Mouse (Mus musculus) c-Kit-negative CD71-positive TER-119-positive erythroid progenitor cells, embryonic 14.5 days (primary cell): ENCODE results near the gene Ntm.

ENCODE experiments used
- DNase-seq: peaks from one replicate; pipeline ENCODE4 v3.0.0-alpha.2; 2013; ENCODE audit warnings: low read depth, low spot score

The Ntm gene

DNA sequence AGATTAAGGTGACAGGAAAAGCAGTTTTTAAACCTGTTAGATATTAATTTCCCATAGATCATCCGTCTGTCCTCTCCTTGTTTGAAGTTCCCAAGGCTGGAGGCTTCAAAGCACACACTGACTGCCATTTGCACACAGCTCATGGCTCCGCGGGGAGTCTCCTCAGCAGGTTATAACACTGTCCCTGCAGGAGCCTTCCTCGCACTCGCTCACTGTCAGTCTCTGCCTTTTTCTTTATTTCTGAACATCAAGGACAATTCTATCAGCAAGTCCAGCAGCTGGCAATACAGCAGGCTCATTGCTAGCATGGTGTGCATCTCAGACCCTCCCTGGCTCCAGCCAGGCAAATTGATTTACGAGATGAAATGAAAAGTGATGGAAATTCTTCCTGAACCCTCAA, 485.7 kb downstream of the Ntm start:
- no peak for DNase-seq

DNA sequence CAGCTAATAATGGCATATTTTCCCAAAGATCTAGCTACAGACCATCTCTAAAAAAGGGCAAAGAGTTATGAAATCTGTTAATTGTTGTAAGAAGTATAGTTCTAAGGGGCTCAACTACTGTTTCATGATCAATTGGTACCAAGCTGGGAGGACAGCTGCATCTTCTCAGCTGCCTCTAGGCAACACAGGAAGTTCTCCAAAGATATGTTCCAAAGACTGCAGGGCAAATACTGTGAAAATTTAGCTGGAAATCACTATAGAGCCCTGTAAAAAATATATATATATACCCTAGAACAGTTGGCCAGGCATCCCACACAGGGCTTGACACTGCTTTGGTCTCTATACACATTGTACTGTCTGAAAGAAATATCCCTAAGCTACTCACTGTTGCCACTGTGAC, 489.5 kb downstream of the Ntm start:
- no peak for DNase-seq

DNA sequence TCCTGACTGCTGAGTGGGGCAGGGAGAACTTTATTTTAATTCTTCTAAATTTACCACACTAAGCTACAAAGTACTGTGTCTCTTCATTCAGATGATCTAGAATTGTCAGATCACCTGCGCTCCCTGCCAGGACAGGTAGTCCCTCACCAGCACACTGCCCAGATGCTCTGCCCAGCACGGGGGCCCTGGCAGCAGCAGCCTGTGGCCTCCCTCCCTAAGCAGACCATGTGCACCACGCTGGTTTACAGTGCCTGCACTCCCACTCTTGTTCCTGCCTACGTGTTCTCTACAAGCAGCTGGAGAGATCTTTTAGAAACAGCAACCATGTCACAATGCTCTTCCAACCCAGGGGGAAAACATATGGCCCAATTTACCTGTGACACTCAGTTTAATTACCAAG, 490.7 kb downstream of the Ntm start:
- DNase-seq = no peak

DNA sequence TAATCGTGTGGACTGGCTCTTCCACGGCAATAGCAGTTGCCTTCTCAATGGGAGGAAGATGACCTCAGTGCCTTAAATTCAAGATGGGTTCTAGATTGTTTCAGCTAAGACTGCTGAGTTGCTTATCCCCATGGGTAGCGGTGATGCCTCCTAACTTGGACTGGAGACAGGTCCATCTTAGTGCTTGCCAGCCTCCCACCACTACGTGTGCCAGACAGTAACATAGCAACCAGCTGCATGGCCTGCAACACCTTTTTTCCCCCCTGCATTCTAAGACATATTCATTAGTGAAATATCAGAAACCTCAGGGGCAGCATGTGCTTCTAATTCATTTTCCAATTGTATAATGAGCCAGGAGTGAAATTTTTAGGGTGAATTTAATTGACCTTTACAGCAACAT, 498.2 kb downstream of the Ntm start:
- no peak for DNase-seq

DNA sequence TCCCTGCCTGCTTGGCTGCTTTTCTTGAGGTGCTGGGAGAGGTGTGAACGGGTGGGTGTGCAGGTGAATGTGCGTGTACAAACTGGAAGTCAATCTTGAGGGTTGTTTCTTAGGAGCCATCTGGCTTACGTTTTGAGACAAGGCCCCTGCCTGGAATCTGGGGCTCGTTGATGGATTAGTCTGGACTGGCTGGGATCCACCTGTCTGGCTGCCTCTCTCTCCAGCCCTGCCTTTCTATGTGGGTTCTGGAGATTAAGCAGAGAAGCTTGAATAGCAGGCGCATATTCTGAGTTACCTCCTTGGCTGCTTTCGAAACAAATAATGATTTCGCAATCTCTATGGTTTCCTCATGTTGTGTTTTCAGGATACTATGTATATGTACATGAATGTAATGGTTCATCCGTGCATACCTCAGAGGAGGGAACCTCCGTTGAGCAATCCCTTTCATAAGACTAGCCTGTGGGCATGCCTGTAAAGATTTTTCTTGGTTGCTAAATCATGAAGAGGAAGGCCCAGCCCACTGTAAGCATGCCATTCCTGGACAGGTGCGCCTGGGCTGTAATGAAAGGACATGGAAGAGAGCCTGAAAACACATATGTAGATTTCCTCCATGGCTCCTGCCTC, 499.9 kb downstream of the Ntm start:
- no peak for DNase-seq

DNA sequence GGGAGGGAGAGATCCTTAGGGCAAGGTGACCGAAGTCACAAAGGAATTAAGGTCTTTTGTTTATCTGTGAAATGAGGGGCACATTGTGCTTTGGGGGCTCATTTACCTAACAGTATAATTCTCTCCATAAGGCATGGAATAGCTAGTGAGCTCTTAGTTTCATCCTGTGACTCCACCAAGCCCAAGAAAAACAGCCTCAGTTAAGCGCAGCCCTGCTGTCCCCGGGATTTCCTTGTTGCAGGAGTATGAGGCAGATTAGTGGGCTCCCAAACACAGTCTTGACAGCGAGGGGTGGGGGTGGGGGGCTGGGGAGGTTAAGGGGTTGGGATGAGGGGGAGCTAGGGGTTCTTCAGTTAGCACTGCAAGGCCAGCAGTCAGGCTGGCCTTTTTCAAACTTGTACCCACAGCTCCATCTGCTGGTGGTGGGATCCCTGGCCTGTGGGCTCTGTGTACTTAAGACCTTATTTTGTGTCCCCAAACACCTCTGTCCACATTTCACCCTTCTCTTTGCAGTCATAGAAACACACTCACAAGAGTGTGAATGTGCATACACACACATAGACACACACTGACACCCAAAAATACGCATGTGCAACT, 504.9 kb downstream of the Ntm start:
- DNase-seq = no peak

DNA sequence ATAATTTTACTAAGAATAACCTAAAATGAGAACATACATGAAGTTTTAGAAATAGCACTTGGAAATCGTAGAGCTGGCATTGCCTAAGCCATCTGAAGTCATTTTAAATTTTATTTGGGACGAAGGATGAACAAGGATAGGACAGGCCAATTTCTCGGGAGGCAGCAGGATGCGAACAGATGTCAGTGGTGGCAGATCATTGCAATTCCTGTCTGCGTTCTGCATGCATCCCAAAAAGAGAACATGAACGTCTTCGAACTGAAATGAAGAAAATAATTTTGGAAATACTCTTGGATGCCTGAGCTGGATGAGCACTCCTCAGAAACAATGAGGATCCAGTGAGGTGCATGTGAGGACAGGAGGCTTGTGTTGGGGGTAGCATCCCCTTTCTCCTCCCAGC, 506.9 kb downstream of the Ntm start:
- no peak for DNase-seq

DNA sequence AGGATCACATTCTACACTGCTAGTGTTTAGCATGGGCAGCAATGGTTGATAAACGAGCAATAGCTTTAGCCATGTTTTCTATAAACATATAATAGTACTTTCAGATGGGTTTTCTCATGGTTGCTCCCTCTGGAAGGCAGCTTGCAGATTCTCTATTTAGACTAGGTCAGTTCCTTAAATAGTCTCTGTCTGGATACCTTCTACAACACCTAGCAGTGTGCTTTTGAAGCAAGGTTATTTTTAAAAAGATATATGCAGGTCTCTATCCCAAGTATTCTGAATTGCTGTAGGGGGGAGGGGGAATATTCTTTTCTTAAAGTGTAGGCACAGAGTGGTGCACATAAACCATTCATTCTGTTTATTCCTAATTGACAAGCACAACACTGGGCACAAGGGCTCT, 511.7 kb downstream of the Ntm start:
- no peak for DNase-seq

DNA sequence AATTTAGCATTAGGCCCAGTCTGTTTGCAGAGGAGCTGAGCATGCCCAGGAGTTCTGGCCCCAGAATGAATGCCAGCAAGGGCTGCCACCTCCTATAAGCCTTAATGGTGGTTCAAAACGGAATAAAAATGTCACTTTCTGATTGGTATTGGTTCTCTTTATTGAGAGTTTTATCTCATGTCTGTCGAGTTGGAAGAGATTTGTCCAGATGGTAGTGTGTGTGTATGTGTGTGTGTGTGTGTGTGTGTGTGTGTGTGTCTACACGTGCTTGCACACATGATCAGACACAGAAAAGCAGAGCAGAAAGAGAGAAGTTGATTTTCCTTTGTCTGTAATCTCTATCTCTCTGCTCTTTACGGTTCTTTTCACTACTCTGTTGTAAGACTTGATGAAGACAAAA, 518.9 kb downstream of the Ntm start:
- DNase-seq = no peak

DNA sequence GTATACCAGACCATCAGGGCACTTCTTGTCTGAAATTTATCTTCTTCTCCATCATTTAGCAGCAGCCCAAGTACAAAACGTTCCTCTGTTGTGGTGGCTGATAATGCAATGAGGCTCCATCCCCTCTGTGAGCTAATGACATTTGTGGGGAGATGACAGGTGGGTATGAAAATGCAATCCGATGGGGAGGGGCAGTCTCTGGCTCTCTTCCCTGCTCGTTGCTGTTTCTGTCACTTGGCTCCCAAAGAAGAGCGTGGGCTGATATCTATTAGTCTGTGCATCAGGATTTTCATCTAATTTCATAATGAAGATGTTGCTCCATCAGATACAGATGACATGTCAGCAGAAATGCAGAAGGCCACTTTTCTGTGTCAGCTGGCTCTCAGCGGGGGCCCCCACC, 523.5 kb downstream of the Ntm start:
- DNase-seq = no peak

DNA sequence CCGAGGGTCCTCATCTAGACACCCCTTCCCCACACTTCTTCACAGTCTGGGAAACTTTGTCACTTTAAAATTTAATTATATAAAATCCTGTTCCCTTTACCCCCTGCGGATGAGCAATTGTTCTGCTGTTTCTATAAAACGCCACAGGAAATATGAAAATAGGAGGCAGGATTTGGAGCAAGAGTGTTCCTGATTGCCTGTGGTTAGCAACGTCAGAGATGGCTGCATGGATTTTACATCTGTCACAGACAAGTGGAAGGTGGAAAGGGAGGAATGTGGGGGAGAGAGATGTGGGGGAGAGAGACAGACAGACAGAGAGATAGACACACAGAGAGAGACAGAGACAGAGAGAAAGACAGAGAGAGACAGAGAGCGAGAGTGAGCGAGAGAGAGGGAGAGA, 528.3 kb downstream of the Ntm start:
- DNase-seq = no peak

DNA sequence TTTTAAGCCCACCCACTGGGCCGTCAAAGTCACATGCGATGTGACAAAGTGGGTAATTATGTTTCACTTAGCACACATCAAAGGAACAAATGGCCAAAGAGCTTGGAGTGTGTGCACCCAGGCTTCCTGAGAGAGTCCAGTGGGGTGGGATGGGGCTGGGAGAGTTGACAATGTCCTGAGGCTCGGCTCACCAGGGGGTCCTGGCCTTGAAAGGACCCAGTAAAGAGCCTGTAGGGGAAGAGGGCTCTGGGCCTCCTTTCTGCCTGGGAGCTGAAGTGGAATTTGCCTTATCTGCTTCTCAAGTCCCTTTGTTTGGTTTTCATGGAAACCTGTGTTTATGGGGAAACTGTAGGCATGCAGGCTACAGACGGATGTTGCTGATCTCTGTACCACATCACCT, 529.0 kb downstream of the Ntm start:
- DNase-seq = no peak

DNA sequence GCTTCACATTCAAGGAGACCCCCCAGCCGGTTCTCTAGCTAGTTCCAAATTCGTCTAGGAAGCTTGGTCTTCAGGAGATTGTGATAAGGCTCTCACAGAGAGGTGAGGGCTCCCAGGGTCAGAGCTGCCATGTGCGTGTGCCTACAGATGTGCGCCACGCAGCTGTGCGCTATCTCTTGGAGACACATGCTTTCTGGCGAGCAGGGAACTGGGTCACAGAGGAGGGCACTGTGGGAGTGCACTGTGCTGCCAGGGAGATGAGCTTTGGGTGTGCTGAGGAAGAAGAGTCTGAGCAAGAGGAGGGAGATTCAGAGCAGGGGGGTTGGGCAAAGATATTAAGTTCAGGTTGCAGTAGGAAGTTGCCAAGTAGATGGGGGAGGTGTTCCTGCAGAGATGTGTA, 529.8 kb downstream of the Ntm start:
- no peak for DNase-seq

DNA sequence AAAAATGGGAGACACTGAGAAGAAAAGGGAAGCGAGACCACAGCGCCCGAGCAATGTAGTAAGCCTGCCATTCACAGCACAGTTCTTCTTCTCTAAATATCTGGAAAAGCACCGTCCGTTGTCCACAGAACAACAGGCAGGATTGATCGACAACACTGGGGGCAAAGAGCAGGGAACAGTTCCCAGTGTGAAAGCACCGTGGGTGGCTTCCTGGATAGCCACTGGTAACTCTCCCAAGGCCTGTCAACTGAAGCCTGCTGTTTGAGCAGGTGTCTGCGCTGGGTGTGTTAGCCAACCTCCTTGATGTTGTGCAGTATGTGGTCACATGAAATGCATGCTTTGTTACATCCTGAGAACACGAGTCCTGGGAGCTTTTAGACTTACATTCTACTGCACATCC, 531.4 kb downstream of the Ntm start:
- DNase-seq = no peak

DNA sequence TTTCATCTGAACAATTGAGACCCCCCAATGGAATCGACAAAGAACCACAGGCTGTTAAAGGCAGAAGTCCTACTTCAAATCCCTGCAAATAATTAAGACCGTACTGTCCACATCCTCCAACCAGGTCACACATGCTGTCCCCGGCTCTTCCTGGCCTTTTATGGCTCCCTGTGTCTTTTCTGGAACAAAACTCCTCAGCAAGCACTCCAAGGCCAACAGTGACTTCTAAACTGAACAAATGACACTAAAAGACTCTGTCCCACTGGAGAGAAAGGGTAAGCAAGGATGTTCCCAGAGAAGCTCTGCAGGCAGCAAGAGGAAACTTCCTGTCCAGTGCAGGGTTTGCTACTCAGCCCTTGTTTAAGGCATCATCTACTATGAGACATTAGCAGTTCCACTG, 532.8 kb downstream of the Ntm start:
- no peak for DNase-seq

DNA sequence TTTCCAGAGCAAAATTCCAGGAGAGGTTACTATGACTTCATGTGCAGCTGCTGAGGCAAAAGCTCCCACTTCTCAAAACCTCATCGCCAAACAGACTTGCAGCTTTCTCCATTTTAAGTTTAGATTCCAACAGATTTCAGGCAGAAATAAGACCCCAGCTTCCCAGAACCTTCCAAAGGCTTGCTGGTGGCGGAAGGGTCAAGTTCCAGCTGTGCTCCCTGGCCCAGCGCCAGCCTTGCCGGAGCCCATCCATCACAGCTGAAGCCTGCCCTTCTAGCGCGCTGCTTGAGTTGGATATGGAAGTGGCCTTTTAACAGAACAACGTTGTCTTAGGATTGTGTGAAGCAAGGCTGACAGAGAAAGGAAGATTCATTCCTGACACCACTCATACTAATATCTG, 534.6 kb downstream of the Ntm start:
- DNase-seq = no peak

DNA sequence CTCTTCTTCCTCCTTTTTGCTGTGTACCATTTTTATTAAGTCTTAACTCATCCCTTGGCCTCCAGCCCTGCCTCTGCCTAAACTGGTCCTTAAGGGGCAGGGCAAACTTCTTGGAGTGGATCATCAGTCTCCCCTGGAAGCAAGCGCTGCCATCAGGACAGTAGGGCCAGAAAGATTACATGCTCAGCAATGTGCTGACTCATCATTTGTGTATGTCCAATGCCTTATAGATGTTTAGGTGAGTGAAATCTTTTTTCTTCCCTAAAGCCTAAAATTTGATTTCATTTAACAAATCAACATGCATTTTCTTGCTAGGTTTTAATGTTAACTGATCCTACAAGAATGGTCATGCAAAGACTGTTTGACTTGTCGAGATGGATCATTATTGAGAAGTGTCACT, 536.7 kb downstream of the Ntm start:
- DNase-seq = no peak

DNA sequence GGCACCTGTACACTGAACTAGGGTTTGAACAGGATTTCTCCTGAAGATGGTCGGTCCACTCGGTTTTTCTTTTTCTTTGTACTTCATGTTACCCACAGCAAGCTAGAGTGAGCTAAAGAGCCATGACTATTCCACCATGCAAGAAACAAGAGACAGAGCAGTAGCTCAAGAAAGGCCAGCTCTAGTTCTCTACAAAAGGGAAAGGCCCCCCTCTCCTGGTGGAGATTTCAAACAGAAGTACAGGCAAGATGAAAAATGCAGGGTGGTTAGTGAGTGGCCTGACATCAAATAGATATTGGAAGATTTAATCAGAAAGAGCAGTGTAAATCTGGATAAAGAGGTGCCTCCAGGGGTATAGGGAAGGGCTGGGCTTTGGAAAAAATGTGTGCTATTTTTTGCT, 547.4 kb downstream of the Ntm start:
- DNase-seq = no peak

DNA sequence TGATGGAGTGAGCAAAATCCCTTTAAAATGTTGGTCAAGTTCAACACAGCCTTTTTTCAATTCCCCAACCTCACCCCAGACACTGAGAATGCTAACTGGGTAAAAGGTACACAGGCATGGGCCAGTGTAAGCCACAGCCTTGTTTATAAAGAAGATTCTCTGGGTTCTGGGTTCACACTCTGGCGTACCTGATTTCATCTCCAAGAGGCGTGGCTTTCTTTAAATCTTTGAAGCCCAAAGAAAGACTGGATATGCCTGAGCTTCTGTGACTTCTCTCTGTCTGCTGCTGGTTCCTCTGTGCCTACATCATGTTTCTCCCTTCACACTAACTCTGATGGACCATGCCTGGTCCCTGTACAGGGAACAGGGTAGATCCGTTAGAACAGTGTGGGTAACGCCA, 549.8 kb downstream of the Ntm start:
- DNase-seq = no peak

DNA sequence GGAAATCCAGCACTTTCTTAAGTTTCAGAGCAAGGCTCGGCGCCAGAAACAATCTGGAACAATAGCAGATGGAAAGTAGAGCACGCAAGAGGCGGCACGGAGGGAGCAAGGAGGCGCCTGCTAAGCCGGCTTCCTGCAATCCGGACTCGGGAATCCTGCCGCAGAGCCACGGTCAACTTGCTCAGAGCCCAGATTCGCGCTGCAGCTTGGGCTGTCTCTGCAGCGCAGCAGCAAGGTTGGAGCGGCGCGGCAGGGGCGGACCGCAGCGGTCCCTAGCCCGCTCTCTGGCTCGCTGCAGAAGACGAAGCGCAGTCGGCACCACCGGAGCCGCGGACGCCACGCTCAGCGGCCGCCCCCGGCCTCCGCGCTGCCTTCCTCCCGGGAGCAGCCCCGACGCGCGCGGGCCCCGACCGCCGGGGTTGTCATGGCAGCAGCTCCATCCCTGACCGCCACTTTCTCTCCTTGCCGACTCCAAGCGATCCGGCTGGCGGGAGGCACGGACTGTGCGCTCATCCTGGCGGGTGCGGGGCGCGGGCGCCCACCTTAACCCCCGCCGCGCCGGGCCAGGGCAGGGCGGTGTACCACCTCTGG, 550.7 kb downstream of the Ntm start:
- no peak for DNase-seq

DNA sequence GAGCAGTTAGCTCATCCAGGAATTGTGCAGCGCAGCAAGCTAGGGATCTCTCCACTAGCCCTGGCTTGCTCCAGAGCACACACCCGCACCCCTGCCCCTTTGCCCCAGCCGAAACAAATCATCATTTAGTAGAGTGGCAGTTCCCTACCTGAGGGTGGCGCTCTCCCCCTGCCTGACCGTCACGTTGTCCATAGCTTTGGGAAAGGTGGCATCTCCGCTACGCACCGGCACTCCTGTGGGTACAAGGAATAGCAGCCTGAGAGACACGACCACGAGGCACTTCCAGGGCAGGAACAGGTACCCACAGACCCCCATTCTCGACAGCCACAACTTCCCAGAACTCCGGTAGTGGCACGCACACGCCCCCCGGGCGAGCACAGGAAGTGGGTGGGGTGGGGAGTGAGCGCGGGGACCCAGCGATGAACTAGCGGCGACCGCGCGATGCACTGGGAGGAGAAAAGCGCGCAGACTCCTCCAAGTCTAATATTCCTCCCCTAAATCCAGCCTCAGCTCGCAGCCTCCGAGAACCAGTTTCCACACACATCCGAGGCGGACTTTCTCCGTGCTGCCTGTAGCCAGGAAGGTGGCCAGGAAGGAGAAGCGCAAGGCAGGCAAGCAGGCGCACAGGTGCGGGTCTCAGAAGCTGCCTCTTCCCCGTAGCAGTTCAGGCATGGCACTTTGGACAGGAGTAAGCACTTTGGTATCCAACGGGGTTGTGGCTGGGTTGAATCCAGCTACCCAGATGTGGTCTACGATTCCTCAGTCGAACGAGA, 551.3 kb downstream of the Ntm start:
- DNase-seq = no peak

DNA sequence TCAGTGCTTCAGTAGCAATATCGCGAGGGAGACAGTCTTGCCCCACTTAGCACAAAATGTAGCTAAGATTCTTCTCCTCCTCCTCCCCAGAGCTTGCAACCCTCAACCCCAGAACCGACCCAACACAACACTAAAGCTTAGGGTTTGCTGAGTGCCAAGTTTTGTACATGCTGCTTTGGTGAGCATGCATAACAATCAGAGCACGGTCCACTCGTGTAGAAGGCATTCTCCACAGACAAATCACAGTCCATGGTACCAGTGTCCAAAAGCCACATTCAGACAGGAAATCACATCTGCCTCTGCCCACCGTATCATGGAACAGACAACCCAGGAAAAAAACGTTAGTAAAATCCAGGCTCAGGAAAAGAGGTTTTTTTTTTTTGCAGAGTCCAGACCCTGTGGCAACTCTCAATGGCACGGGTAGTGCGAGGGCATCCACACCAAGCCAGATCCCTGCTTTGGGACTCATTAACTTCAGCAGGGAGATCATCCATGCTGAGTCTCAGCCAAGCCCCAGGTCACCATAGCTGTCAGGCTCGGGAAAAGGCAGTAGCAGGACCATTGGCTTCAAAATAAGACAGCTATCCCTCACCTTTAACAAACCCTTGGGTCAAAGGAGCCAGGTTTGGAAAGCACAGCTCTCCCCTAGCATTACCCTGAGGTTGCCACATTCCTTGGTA, 552.1 kb downstream of the Ntm start:
- no peak for DNase-seq
